Mouse (Mus musculus) neural tube, embryonic 12.5 days (tissue): ENCODE data around the gene Smox. TPM values are rescaled to one million over a fixed set of nuclear protein-coding genes. Genes with fewer than 3 reads are reported as not detected.
"Not testable (repeated sequence)": the region's sequence is repeated elsewhere in the genome, so short reads cannot be mapped to it uniquely, and the experiment has no call there.

ENCODE experiments used
- ATAC-seq: fragments of 200-750 bp; cut with Nextera tagmentation; 2 replicates; pipeline ENCODE4 v1.8.0; 2017; ENCODE audit warnings: low read depth, mild to moderate bottlenecking, moderate TSS enrichment, moderate library complexity; ENCODE audit not compliant: low FRiP score
- H3K27ac ChIP-seq: fragments of 300-500 bp; sonication (generic); 2 replicates; pipeline ENCODE4 v1.5.1; 2016
- H3K27me3 ChIP-seq: fragments of 300-500 bp; sonication (generic); replicated peaks from 2 replicates; pipeline ENCODE4 v1.6.1; 2016; ENCODE audit warnings: mild to moderate bottlenecking
- H3K36me3 ChIP-seq: fragments of 300-500 bp; sonication (generic); 2 replicates; pipeline ENCODE4 v1.6.1; 2016; ENCODE audit warnings: mild to moderate bottlenecking
- H3K4me1 ChIP-seq: fragments of 300-500 bp; sonication (generic); 2 replicates; pipeline ENCODE4 v1.6.1; 2016
- H3K4me2 ChIP-seq: fragments of 300-500 bp; sonication (generic); replicated peaks from 2 replicates; pipeline ENCODE4 v1.6.1; 2016; ENCODE audit warnings: mild to moderate bottlenecking
- H3K4me3 ChIP-seq: fragments of 300-500 bp; sonication (generic); 2 replicates; pipeline ENCODE4 v1.5.1; 2016
- H3K9ac ChIP-seq: fragments of 300-500 bp; sonication (generic); 2 replicates; pipeline ENCODE4 v1.6.1; 2016; ENCODE audit warnings: mild to moderate bottlenecking
- H3K9me3 ChIP-seq: fragments of 300-500 bp; sonication (generic); 2 replicates; pipeline ENCODE4 v1.6.1; 2016; ENCODE audit warnings: mild to moderate bottlenecking
- WGBS: fragments of 180-500 bp; shearing (Covaris S2); methylation state at CpG from one replicate; pipeline ENCODE4 v1.1.7; 2016; 5-methylcytosine and 5-hydroxymethylcytosine counted together
- polyA plus RNA-seq: library from polyadenylated mRNA; unstranded; fragments of >200 nt; fragmentation: Nextera tagmentation; extraction: Ambion mirVana; gene quantifications from 2 replicates; pipeline ENCODE4 v1.2.1, GENCODE M21; 2016

Gene Smox
- polyA plus RNA-seq, 1 experiment from 2014 or later: 46.6 TPM

GRCm38 (mm10) chr2:131466732-131467131, 24.6 kb upstream of the Smox start:
- Histone ChIP-seq H3K4me2 (no peak overlapping the region), H3K4me1 (no peaks in the 10 kb centered on the region), H3K9ac (no peak overlapping the region), H3K9me3 (peaks cover 3% of the 10 kb centered on the region; the same call in 1 of the 2 replicates), H3K27me3 (no peaks in the 10 kb centered on the region), H3K27ac (no peak overlapping the region), H3K36me3 (no peaks in the 10 kb centered on the region), H3K4me3 (no peak overlapping the region)
- WGBS: 79% methylated on average over 2 of the region's 2 CpGs
- no peak for ATAC-seq

GRCm38 (mm10) chr2:131469916-131470315, 21.4 kb upstream of the Smox start:
- no peak for ATAC-seq
- Histone ChIP-seq H3K27me3 (no peaks in the 10 kb centered on the region), H3K4me3 (no peak overlapping the region)

GRCm38 (mm10) chr2:131473749-131474148, 17.5 kb upstream of the Smox start:
- H3K4me1 ChIP-seq: no peaks in the 10 kb centered on the region
- H3K36me3 ChIP-seq: no peaks in the 10 kb centered on the region
- H3K27ac ChIP-seq: no peak overlapping the region
- H3K9ac ChIP-seq: no peak overlapping the region
- 0 out of 2 replicates have a peak, but pooled peaks cover under 1% of the 10 kb centered on the region for H3K9me3 ChIP-seq
- H3K4me2 ChIP-seq: no peak overlapping the region
- WGBS: 88% methylated on average over 6 of the region's 6 CpGs
- ATAC-seq: no peak
- H3K4me3 ChIP-seq: no peak overlapping the region
- H3K27me3 ChIP-seq: no peaks in the 10 kb centered on the region

More at GRCm38 (mm10) chr2:131469916-131470315, 21.4 kb upstream of the Smox start:
- H3K4me1 ChIP-seq: no peaks in the 10 kb centered on the region
- H3K36me3 ChIP-seq: no peaks in the 10 kb centered on the region
- no peak overlapping the region for H3K27ac ChIP-seq
- H3K9ac ChIP-seq: no peak overlapping the region
- WGBS: 79% methylated on average over 1 of the region's 1 CpGs
- no peaks in the 10 kb centered on the region for H3K9me3 ChIP-seq
- H3K4me2 ChIP-seq: no peak overlapping the region

- WGBS: 95% methylated on average over 5 of the region's 5 CpGs
- not testable (repeated sequence) for H3K4me3 ChIP-seq, H3K4me2 ChIP-seq, H3K27ac ChIP-seq, ATAC-seq, H3K4me1 ChIP-seq, H3K9ac ChIP-seq, H3K27me3 ChIP-seq, H3K36me3 ChIP-seq, H3K9me3 ChIP-seq
These were observed 14.2 kb upstream of the Smox start for GRCm38 (mm10) chr2:131477105-131477504.

GRCm38 (mm10) chr2:131477917-131478316, 13.4 kb upstream of the Smox start:
- no peak overlapping the region for H3K4me3 ChIP-seq
- H3K27me3 ChIP-seq: no peaks in the 10 kb centered on the region
- no peak overlapping the region for H3K27ac ChIP-seq
- H3K36me3 ChIP-seq: no peaks in the 10 kb centered on the region
- H3K4me2 ChIP-seq: no peak overlapping the region
- H3K9me3 ChIP-seq: peaks cover 4% of the 10 kb centered on the region; the same call in 1 of the 2 replicates
- 86% methylated on average over 6 of the region's 6 CpGs for WGBS
- no peak for ATAC-seq
- no peak overlapping the region for H3K9ac ChIP-seq
- no peaks in the 10 kb centered on the region for H3K4me1 ChIP-seq

GRCm38 (mm10) chr2:131478349-131478748, 12.9 kb upstream of the Smox start:
- H3K27ac ChIP-seq: no peak overlapping the region
- H3K9ac ChIP-seq: no peak overlapping the region
- H3K4me1 ChIP-seq: no peaks in the 10 kb centered on the region
- no peaks in the 10 kb centered on the region for H3K27me3 ChIP-seq
- no peak overlapping the region for H3K4me2 ChIP-seq
- no peaks in the 10 kb centered on the region for H3K36me3 ChIP-seq
- H3K4me3 ChIP-seq: no peak overlapping the region
- peaks cover 4% of the 10 kb centered on the region; the same call in 1 of the 2 replicates for H3K9me3 ChIP-seq
- WGBS: 68% methylated on average over 8 of the region's 8 CpGs
- ATAC-seq: no peak

GRCm38 (mm10) chr2:131478916-131479315, 12.4 kb upstream of the Smox start:
- H3K4me1 ChIP-seq: no peaks in the 10 kb centered on the region
- H3K36me3 ChIP-seq: no peaks in the 10 kb centered on the region
- no peaks in the 10 kb centered on the region for H3K27me3 ChIP-seq
- no peak overlapping the region for H3K4me3 ChIP-seq
- no peak overlapping the region for H3K27ac ChIP-seq
- ATAC-seq: no peak
- peaks cover 4% of the 10 kb centered on the region; the same call in 1 of the 2 replicates for H3K9me3 ChIP-seq
- H3K9ac ChIP-seq: no peak overlapping the region
- no peak overlapping the region for H3K4me2 ChIP-seq
- 86% methylated on average over 4 of the region's 4 CpGs for WGBS

- WGBS: 40% methylated on average over 1 of the region's 1 CpGs
- H3K4me1 ChIP-seq: no peaks in the 10 kb centered on the region
- H3K27me3 ChIP-seq: no peaks in the 10 kb centered on the region
- H3K27ac ChIP-seq: no peak overlapping the region
- peaks cover 4% of the 10 kb centered on the region; the same call in 1 of the 2 replicates for H3K9me3 ChIP-seq
- no peak overlapping the region for H3K4me2 ChIP-seq
- H3K9ac ChIP-seq: no peak overlapping the region
- H3K4me3 ChIP-seq: no peak overlapping the region
- H3K36me3 ChIP-seq: no peaks in the 10 kb centered on the region
- ATAC-seq: no peak
These were observed 9.6 kb upstream of the Smox start for GRCm38 (mm10) chr2:131481733-131482132.

GRCm38 (mm10) chr2:131482478-131482877, 8.8 kb upstream of the Smox start:
- no peak for ATAC-seq
- Histone ChIP-seq H3K9me3 (peaks cover 4% of the 10 kb centered on the region; the same call in 1 of the 2 replicates), H3K4me3 (no peak overlapping the region), H3K27ac (no peak overlapping the region), H3K4me1 (no peaks in the 10 kb centered on the region), H3K36me3 (no peaks in the 10 kb centered on the region), H3K27me3 (no peaks in the 10 kb centered on the region), H3K9ac (no peak overlapping the region), H3K4me2 (no peak overlapping the region)
- WGBS: 81% methylated on average over 6 of the region's 6 CpGs

GRCm38 (mm10) chr2:131483562-131483961, 7.7 kb upstream of the Smox start:
- Histone ChIP-seq H3K4me3 (no peak overlapping the region), H3K9ac (no peak overlapping the region), H3K27ac (no peak overlapping the region), H3K4me1 (no peaks in the 10 kb centered on the region), H3K36me3 (no peaks in the 10 kb centered on the region), H3K4me2 (no peak overlapping the region), H3K9me3 (peaks cover 4% of the 10 kb centered on the region; the same call in 1 of the 2 replicates), H3K27me3 (no peaks in the 10 kb centered on the region)
- no peak for ATAC-seq
- 79% methylated on average over 7 of the region's 7 CpGs for WGBS

GRCm38 (mm10) chr2:131484182-131484581, 7.1 kb upstream of the Smox start:
- ATAC-seq: no peak
- H3K27ac ChIP-seq: no peak overlapping the region
- no peaks in the 10 kb centered on the region for H3K4me1 ChIP-seq
- H3K36me3 ChIP-seq: no peaks in the 10 kb centered on the region
- no peak overlapping the region for H3K9ac ChIP-seq
- no peaks in the 10 kb centered on the region for H3K9me3 ChIP-seq
- no peak overlapping the region for H3K4me2 ChIP-seq
- 83% methylated on average over 6 of the region's 6 CpGs for WGBS
- H3K4me3 ChIP-seq: no peak overlapping the region
- H3K27me3 ChIP-seq: no peaks in the 10 kb centered on the region

- 91% methylated on average over 15 of the region's 15 CpGs for WGBS
- Histone ChIP-seq H3K9me3 (no peaks in the 10 kb centered on the region), H3K36me3 (no peaks in the 10 kb centered on the region), H3K27ac (no peak overlapping the region), H3K4me1 (no peaks in the 10 kb centered on the region), H3K27me3 (no peaks in the 10 kb centered on the region; the same call in 1 of the 2 replicates), H3K4me2 (no peak overlapping the region), H3K9ac (no peak overlapping the region), H3K4me3 (no peak overlapping the region)
- no peak for ATAC-seq
These were observed 6.2 kb upstream of the Smox start for GRCm38 (mm10) chr2:131485126-131485525.

- ATAC-seq: no peak
These were observed 5.2 kb upstream of the Smox start for GRCm38 (mm10) chr2:131486046-131486445.

More at GRCm38 (mm10) chr2:131486046-131486445, 5.2 kb upstream of the Smox start:
- no peak overlapping the region for H3K4me3 ChIP-seq
- H3K4me2 ChIP-seq: no peak overlapping the region
- no peak overlapping the region for H3K9ac ChIP-seq
- H3K27ac ChIP-seq: no peak overlapping the region
- H3K36me3 ChIP-seq: no peaks in the 10 kb centered on the region
- H3K9me3 ChIP-seq: no peaks in the 10 kb centered on the region
- no peaks in the 10 kb centered on the region; the same call in 1 of the 2 replicates for H3K27me3 ChIP-seq
- H3K4me1 ChIP-seq: no peaks in the 10 kb centered on the region
- 89% methylated on average over 3 of the region's 3 CpGs for WGBS
